Mouse (Mus musculus) cerebellum, adult 11 months (tissue): ENCODE measurements around the gene 1700069L16Rik.

ENCODE experiments used
- DNase-seq: peaks from one replicate; pipeline ENCODE4 v3.0.0; 2022

1700069L16Rik gene

GRCm38 (mm10) chr5:113732182-113732581, 7.6 kb upstream of the 1700069L16Rik start:
- DNase-seq = peak; percentile 70

- no peak for DNase-seq
Observed at GRCm38 (mm10) chr5:113731174-113731573, 6.6 kb upstream of the 1700069L16Rik start.

GRCm38 (mm10) chr5:113730641-113731121, 6.1 kb upstream of the 1700069L16Rik start:
- DNase-seq = no peak

GRCm38 (mm10) chr5:113728691-113729090, 4.1 kb upstream of the 1700069L16Rik start:
- no peak for DNase-seq

GRCm38 (mm10) chr5:113728011-113728410, 3.4 kb upstream of the 1700069L16Rik start:
- DNase-seq = peak; percentile 93

- DNase-seq = peak; percentile 74
Observed at GRCm38 (mm10) chr5:113727238-113727637, 2.7 kb upstream of the 1700069L16Rik start.

GRCm38 (mm10) chr5:113726618-113727017, 2.0 kb upstream of the 1700069L16Rik start:
- DNase-seq = peak; percentile 62

GRCm38 (mm10) chr5:113725417-113725816, 845 bp upstream of the 1700069L16Rik start:
- no peak for DNase-seq

GRCm38 (mm10) chr5:113723567-113724237, 870 bp downstream of the 1700069L16Rik start:
- DNase-seq = peak; percentile 98

GRCm38 (mm10) chr5:113722224-113723013, 2.2 kb downstream of the 1700069L16Rik start:
- DNase-seq = peak; percentile 64

GRCm38 (mm10) chr5:113719221-113719661, 5.3 kb downstream of the 1700069L16Rik start:
- peak; percentile 60 for DNase-seq

GRCm38 (mm10) chr5:113716581-113717388, 7.8 kb downstream of the 1700069L16Rik start:
- no peak for DNase-seq

GRCm38 (mm10) chr5:113712861-113713260, 11.7 kb downstream of the 1700069L16Rik start:
- DNase-seq = no peak

GRCm38 (mm10) chr5:113703803-113704585, 20.6 kb downstream of the 1700069L16Rik start:
- DNase-seq = no peak

- DNase-seq = no peak
Observed at GRCm38 (mm10) chr5:113700388-113701023, 24.1 kb downstream of the 1700069L16Rik start.

- DNase-seq = no peak
Observed at GRCm38 (mm10) chr5:113694415-113694814, 30.2 kb downstream of the 1700069L16Rik start.

GRCm38 (mm10) chr5:113694000-113694399, 30.6 kb downstream of the 1700069L16Rik start:
- no peak for DNase-seq

GRCm38 (mm10) chr5:113693196-113693755, 31.3 kb downstream of the 1700069L16Rik start:
- no peak for DNase-seq

GRCm38 (mm10) chr5:113690866-113691265, 33.7 kb downstream of the 1700069L16Rik start:
- no peak for DNase-seq

- no peak for DNase-seq
Observed at GRCm38 (mm10) chr5:113690069-113690548, 34.5 kb downstream of the 1700069L16Rik start.

- no peak for DNase-seq
Observed at GRCm38 (mm10) chr5:113687514-113687913, 37.1 kb downstream of the 1700069L16Rik start.
